Mouse (Mus musculus) bone marrow, adult 2 months (tissue): Measurements from ENCODE around the gene Klf3.

Experiments used
- CTCF ChIP-seq: fragments of 200-500 bp; IDR thresholded peaks from 2 replicates; pipeline ENCODE4 v1.5.1; 2011; ENCODE audit warnings: low read length, control low read depth; ENCODE audit not compliant: control insufficient read depth, insufficient read depth
- POLR2A ChIP-seq: fragments of 200-500 bp; IDR thresholded peaks from 2 replicates; pipeline ENCODE4 v1.6.1; 2011; ENCODE audit warnings: low read depth, mild to moderate bottlenecking, control low read depth, low read length, borderline replicate concordance; ENCODE audit not compliant: control insufficient read depth

DNA sequence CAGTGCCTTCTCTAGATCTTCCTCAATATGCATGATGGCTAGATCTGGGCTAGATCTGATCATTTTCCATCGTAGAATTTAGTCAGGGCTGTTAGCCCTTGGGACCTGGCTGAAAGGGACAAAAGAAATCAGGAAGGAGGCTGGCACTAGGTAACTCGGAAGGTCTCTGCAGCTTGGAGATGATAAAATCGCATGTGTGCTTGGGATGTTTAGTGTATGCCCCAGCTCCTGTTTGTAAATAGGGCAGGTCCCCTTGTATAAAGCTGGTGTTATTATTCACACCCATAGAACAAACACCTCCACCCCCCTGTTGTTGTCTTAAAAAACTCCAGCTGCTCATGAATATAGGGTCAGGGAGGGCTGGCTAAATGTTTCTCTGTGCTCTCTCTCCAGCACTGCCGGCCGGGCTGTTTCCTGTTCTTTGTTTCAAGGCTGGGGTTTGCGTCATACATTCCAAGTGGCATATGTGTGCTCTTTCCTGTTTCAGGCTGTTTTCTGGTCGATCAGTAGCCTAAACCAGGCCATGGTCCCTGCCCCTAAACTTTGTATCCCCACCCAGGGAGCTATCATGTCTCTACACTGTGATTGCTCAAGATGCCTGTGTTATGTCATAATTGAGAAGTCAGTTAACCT lies 2.8 kb downstream of the Klf3 start:
- TF ChIP-seq POLR2A: no peak
- no peak for TF ChIP-seq CTCF
